ENCODE assay signal across 11 mouse cellular contexts in the genomic region with DNA sequence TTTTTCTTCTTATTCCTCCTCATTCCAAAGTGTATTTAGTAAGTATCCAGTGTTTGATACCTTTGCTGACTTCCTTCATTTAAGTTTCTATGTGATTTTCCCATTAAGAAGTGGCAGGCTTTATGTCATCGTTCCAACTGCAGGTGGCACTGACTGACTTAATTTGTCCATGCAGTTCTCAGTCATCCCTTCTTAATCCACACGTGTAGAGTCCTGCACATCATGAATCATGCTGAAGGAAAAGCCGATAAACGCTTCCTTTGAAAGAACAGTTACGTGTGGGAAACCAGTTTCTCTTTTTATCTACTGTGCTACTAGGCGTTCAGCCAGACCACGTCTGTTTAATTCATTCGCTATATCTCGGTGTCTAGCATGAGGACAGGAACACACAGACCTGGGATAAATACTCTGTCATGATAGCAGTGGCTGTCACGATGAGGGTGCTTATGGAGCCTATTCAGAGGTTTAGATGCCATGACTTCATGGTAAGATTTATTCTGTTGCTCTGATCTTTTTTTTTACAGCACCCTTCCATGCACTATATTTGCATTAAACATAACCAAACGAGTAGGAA.
DNase-seq lines count a peak whose midpoint lies in the region; ATAC-seq and TF ChIP-seq lines count a peak whose summit lies in the region.
"Had no signal": no experiment of that assay in that cellular context is flagged by ENCODE, and none has a peak within 500 bp of the region (broad histone marks: within the 10 kb centered on the region; RNA-seq: fewer than 3 reads in every experiment).

No protein-coding gene starts in this region.

- ATAC-seq in heart, embryonic 14.5 days (ENCODE audit: insufficient number of reproducible peaks, insufficient read depth, low FRiP score, low read depth) = peak; percentile 47
- no peak for ATAC-seq in lung, postnatal 0 days

- TF ChIP-seq CTCF in lung, postnatal 0 days (IDR thresholded peaks at IDR 0.05) = 0 out of 2 replicates have a peak, but pooled peaks have one; percentile 18

- no peak overlapping the region for H3K4me3 ChIP-seq in heart, embryonic 14.5 days (ENCODE audit: control insufficient read depth in 1 of 2, insufficient read depth in 1 of 2, low read depth in 1 of 2, low read length in 2 of 2)
- H3K4me3 ChIP-seq in lung, postnatal 0 days (ENCODE audit: low read depth, low read length) = no peak overlapping the region; the same call in 1 of the 2 replicates
- H3K4me3 ChIP-seq: myocyte had no signal

- TF ChIP-seq EP300 in lung, postnatal 0 days (IDR thresholded peaks at IDR 0.05) = no peak

- peak overlapping the region; percentile 23 for H3K4me2 ChIP-seq in heart, embryonic 14.5 days (ENCODE audit: low read length)
- no peak overlapping the region for H3K4me2 ChIP-seq in lung, postnatal 0 days (replicated peaks; ENCODE audit: low read depth, low read length)

- 43% methylated on average over 11 of the region's 11 CpGs for WGBS in heart, embryonic 14.5 days
- WGBS in lung, postnatal 0 days = 42% methylated on average over 11 of the region's 11 CpGs

- H3K9me3 ChIP-seq in heart, embryonic 14.5 days (ENCODE audit: control insufficient read depth, low read length) = no peaks in the 10 kb centered on the region
- no peaks in the 10 kb centered on the region for H3K9me3 ChIP-seq in lung, postnatal 0 days (ENCODE audit: low read length)

- H3K27me3 ChIP-seq in heart, embryonic 14.5 days (ENCODE audit: control insufficient read depth, insufficient read depth, low read length) = no peaks in the 10 kb centered on the region
- no peaks in the 10 kb centered on the region for H3K27me3 ChIP-seq in lung, postnatal 0 days (replicated peaks; ENCODE audit: insufficient read depth, low read length)

- no peak for DNase-seq in heart, postnatal 4 days
- peak; percentile 4 for DNase-seq in lung, postnatal 0 days (ENCODE audit: low spot score)
- DNase-seq in lung, adult 18-20 months = no peak
- DNase-seq in fibroblast of lung, adult 2 months (ENCODE audit: low read depth) = peak; percentile 15
- DNase-seq in right cerebral cortex, postnatal 25 days = peak; percentile 6
- DNase-seq in thymus, postnatal 25 days = no peak
- no peak for DNase-seq in heart, adult 18-20 months
- DNase-seq: kidney, adult 2 months had no signal

- no peak overlapping the region for H3K9ac ChIP-seq in heart, embryonic 14.5 days (ENCODE audit: low read length)
- no peak overlapping the region for H3K9ac ChIP-seq in lung, postnatal 0 days (replicated peaks; ENCODE audit: low read depth)
- H3K9ac ChIP-seq: liver, embryonic 14.5 days had no signal

- no peaks in the 10 kb centered on the region for H3K36me3 ChIP-seq in heart, embryonic 14.5 days (ENCODE audit: control insufficient read depth, insufficient read depth, low read length)
- H3K36me3 ChIP-seq in lung, postnatal 0 days (ENCODE audit: insufficient read depth, low read length) = no peaks in the 10 kb centered on the region

- no peaks in the 10 kb centered on the region for H3K4me1 ChIP-seq in heart, embryonic 14.5 days (ENCODE audit: control insufficient read depth in 2 of 2, insufficient read depth in 2 of 2, low read length in 2 of 2)
- H3K4me1 ChIP-seq in lung, postnatal 0 days (ENCODE audit: insufficient read depth, low read depth, low read length) = no peaks in the 10 kb centered on the region

- no peak overlapping the region for H3K27ac ChIP-seq in heart, embryonic 14.5 days (replicated peaks in 1 of 2; ENCODE audit: control insufficient read depth in 1 of 2, insufficient read depth in 1 of 2, low read depth in 2 of 2, low read length in 2 of 2)
- H3K27ac ChIP-seq in lung, postnatal 0 days (ENCODE audit: low read length) = no peak overlapping the region
- H3K27ac ChIP-seq: liver, embryonic 14.5 days had no signal

Comparison
In these comparisons a context has a peak if more than half of its experiments do, and no peak if none do; other contexts are left out.
1. DNase-seq: peak in lung, postnatal 0 days (single experiment), fibroblast of lung, adult 2 months (single experiment) and right cerebral cortex, postnatal 25 days (single experiment); none in heart, postnatal 4 days (single experiment), lung, adult 18-20 months (0 of 2), thymus, postnatal 25 days (single experiment) and heart, adult 18-20 months (0 of 2).